Mouse (Mus musculus) brown adipose tissue, adult 24 weeks (tissue): Measurements from ENCODE around the gene Mrgpra9. TPM values are rescaled to one million over a fixed set of nuclear protein-coding genes. Genes with fewer than 3 reads are reported as not detected.
"Not testable (repeated sequence)": the region's sequence is repeated elsewhere in the genome, so short reads cannot be mapped to it uniquely, and the experiment has no call there.

Source experiments
- H3K27ac ChIP-seq: fragments of 200-500 bp; replicated peaks from 2 replicates; pipeline ENCODE4 v1.5.1; 2012; ENCODE audit warnings: low read depth, mild to moderate bottlenecking, low read length
- H3K4me1 ChIP-seq: fragments of 200-500 bp; 2 replicates; pipeline ENCODE4 v1.6.1; 2012; ENCODE audit warnings: low read length, mixed read lengths; ENCODE audit not compliant: control insufficient read depth, insufficient read depth, insufficient read length
- H3K4me3 ChIP-seq: fragments of 200-500 bp; 2 replicates; pipeline ENCODE4 v1.5.1; 2012; ENCODE audit warnings: low read depth, mild to moderate bottlenecking, low read length, moderate library complexity; ENCODE audit not compliant: insufficient read depth
- polyA plus RNA-seq: library from polyadenylated mRNA; stranded (reverse); fragments of >200 nt; gene quantifications from 2 replicates; pipeline ENCODE4 v1.2.4, GENCODE M21; 2012; ENCODE audit not compliant: missing spikeins, insufficient read depth, insufficient read length

Mrgpra9 gene
- polyA plus RNA-seq = not detected in 2 replicates

- H3K27ac ChIP-seq = no peak within 1 kb of the TSS
- H3K4me3 ChIP-seq = no peak within 1 kb of the TSS
- no peaks in the 10 kb centered on the region for H3K4me1 ChIP-seq
These were observed at the start of gene Mrgpra9 for GRCm38 (mm10) chr7:47252770-47253169. Gene Mrgpra9, minus strand, starts transcription at chr7:47252848.

DNA sequence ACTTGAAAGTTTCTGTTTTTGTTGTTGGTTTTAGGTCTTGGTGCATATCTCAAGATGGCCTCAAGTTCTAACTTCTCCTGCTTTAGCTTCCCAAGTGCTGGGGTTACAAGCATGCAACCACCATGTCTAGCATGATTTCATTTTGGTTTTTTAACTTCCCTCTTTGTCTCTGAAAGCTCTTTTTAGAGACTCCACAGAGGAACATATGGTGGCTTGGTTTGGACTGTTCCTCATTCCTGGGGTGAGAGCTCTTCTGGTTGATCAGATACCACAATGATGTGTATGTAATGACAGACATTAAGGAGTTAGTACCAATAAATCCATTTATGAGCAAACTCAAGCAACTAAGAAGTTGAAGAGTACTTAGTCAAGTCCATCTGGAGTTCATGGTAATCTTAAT lies 47.0 kb upstream of the Mrgpra9 start:
- not testable (repeated sequence) for H3K27ac ChIP-seq, H3K4me3 ChIP-seq, H3K4me1 ChIP-seq

- not testable (repeated sequence) for H3K4me3 ChIP-seq, H3K27ac ChIP-seq, H3K4me1 ChIP-seq
These were observed 18.9 kb upstream of the Mrgpra9 start for GRCm38 (mm10) chr7:47271547-47271946.

- Histone ChIP-seq H3K4me3 (no peak overlapping the region), H3K27ac (no peak overlapping the region), H3K4me1 (no peaks in the 10 kb centered on the region)
These were observed 8.0 kb downstream of the Mrgpra9 start for GRCm38 (mm10) chr7:47244658-47245057.

DNA sequence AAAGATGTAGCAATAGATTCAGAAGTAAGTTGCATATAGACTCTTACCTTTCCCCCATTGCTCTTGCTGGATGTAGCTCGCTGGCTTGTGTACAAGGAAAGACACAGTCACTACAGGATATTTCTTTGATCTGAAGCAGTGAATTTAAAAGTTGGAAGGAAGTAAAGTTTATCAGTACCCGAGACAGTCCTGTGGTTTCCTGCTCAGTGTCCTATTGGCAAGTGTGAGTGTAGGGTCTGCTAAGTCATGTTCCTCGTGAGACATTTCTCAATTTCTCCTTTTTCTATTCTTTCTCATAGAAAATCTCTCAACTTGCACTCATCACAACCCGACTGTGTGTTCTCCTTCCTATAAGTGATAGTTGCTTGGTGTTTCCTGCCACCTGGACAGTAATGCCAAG lies 47.8 kb downstream of the Mrgpra9 start, which contains the start of gene Mrgpra6:
Gene Mrgpra6 (minus strand): TSS at position 91 of the 400 bp plus-strand sequence.
- Histone ChIP-seq H3K27ac (no peak within 1 kb of the TSS), H3K4me1 (no peaks in the 10 kb centered on the region), H3K4me3 (no peak within 1 kb of the TSS)

GRCm38 (mm10) chr7:47195271-47195670 lies 57.4 kb downstream of the Mrgpra9 start:
- Histone ChIP-seq H3K4me3 (no peak overlapping the region), H3K4me1 (no peaks in the 10 kb centered on the region), H3K27ac (no peak overlapping the region)

Other genes starting within 250 kb of the Mrgpra9 start
- gene Spty2d1, start 244.4 kb downstream of the Mrgpra9 start, polyA plus RNA-seq = 6.4 TPM in 2 replicates
- gene Tmem86a, start 202.2 kb downstream of the Mrgpra9 start, polyA plus RNA-seq = 2.6 and 4.9 TPM in 2 replicates
- not detected in 2 replicates for gene Ptpn5, start 119.2 kb downstream of the Mrgpra9 start, polyA plus RNA-seq
- gene Mrgpra6, start 47.9 kb downstream of the Mrgpra9 start, polyA plus RNA-seq = not detected in 2 replicates
- not detected in 2 replicates for gene Mrgpra1, start 101.4 kb upstream of the Mrgpra9 start, polyA plus RNA-seq
- not detected in 2 replicates for gene Mrgpra2a, start 199.3 kb upstream of the Mrgpra9 start, polyA plus RNA-seq